Mouse (Mus musculus) midbrain, embryonic 12.5 days (tissue): ENCODE measurements at regions not wholly inside any gene's neighbourhood (a gene's known extent, or its start where the extent isn't known, plus 50 kb on each side); places are given as distances from the start of the nearest gene placed in this dataset.

ENCODE experiments used
- ATAC-seq: fragments of 200-750 bp; cut with Nextera tagmentation; 2 replicates; pipeline ENCODE4 v1.8.0; 2017; ENCODE audit warnings: low read depth, moderate TSS enrichment, moderate library complexity; ENCODE audit not compliant: low FRiP score
- H3K27ac ChIP-seq: fragments of 300-500 bp; sonication (generic); replicated peaks from 2 replicates; pipeline ENCODE4 v1.5.1; 2016; ENCODE audit warnings: mild to moderate bottlenecking
- H3K27me3 ChIP-seq: fragments of 300-500 bp; sonication (generic); 2 replicates; pipeline ENCODE4 v1.6.1; 2016; ENCODE audit warnings: mild to moderate bottlenecking
- H3K36me3 ChIP-seq: fragments of 300-500 bp; sonication (generic); 2 replicates; pipeline ENCODE4 v1.6.1; 2016
- H3K4me1 ChIP-seq: fragments of 300-500 bp; sonication (generic); 2 replicates; pipeline ENCODE4 v1.6.1; 2016
- H3K4me2 ChIP-seq: fragments of 300-500 bp; sonication (generic); replicated peaks from 2 replicates; pipeline ENCODE4 v1.6.1; 2016; ENCODE audit warnings: mild to moderate bottlenecking, moderate library complexity
- H3K4me3 ChIP-seq: fragments of 300-500 bp; sonication (generic); 2 replicates; pipeline ENCODE4 v1.5.1; 2016; ENCODE audit warnings: mild to moderate bottlenecking
- H3K9ac ChIP-seq: fragments of 300-500 bp; sonication (generic); replicated peaks from 2 replicates; pipeline ENCODE4 v1.6.1; 2016; ENCODE audit warnings: mild to moderate bottlenecking, moderate library complexity
- H3K9me3 ChIP-seq: fragments of 300-500 bp; sonication (generic); 2 replicates; pipeline ENCODE4 v1.6.1; 2016; ENCODE audit warnings: mild to moderate bottlenecking
- WGBS: fragments of 180-500 bp; shearing (Covaris S2); methylation state at CpG from one replicate; pipeline ENCODE4 v1.1.7; 2016; 5-methylcytosine and 5-hydroxymethylcytosine counted together

DNA sequence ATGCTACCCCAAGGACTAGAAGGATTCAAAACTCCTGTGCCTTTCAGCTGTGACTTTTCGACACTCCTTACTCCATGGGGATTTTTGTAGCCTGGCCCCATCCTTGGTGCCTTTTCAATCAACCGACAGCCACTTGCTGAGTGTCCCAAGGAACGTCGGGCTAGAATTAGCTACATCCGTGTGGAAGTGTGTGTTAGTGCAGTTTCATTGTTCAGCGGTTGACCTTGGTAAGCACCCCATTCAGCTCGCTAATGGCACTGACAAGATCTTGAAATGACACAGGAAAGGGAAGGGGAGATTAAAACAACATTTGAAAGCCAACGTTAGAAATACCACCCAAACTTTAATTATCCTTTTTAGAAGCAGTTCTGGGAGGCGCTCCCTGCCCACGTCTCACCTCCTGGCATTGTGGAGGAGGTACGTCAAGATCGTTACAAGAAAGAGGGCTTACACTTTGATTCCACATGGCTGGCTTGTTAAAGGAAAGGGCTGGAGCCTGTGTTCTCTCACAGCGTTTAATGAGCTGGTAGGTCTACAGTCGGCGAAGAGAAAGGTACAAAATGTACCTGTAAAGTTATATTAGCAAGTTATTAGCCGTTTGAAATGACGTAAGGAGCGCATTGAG lies 536.4 kb downstream of the Fam19a2 start:
- 62% methylated on average over 18 of the region's 18 CpGs for WGBS
- peaks cover 4% of the 10 kb centered on the region; the same call in 1 of the 2 replicates for H3K4me1 ChIP-seq
- no peaks in the 10 kb centered on the region for H3K36me3 ChIP-seq
- no peaks in the 10 kb centered on the region for H3K9me3 ChIP-seq
- no peak overlapping the region for H3K4me2 ChIP-seq
- no peak overlapping the region for H3K27ac ChIP-seq
- H3K27me3 ChIP-seq, result no peaks in the 10 kb centered on the region
- no peak overlapping the region for H3K9ac ChIP-seq
- H3K4me3 ChIP-seq, result no peak overlapping the region
- peak; percentile 54; the same call in 1 of the 2 replicates for ATAC-seq

DNA sequence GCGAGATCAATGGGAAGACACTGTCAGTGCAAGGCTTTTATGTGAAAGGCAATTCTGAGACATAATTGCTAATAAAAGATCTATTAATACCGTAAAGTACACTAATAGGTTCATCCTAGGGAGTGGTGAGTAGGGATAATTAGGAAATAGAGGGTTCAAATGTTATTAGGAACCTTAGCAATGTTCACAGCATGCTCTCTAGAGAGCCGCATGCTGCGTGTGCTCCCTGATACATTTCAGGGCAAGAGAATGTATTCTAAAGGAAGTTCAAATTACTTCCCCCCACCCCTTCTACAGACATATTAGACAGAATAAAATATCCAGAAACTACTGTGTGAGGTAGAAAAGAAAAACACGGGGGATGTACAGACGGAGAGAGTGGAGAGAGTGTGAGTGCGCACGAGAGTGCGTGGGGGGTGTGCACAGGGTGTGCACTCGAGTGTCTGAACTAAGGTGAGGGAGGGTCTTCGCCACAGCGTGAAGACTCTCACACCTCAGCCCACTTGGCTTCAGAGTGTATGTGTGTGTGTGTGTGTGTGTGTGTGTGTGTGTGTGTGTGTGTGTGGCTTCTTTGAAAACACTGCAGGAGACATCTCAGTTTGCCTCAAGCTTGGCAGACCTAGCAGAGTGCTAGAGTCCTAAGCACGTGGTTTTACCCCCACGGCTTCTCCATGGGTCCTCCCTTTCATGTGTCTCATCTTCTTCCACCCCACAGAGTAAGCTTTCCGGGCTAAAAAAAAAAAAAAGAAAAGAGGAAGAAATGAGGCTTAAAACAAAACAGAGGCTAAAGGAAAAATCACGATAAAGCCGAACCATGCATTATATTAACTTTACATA lies 537.1 kb downstream of the Fam19a2 start:
- H3K4me2 ChIP-seq, result no peak overlapping the region

DNA sequence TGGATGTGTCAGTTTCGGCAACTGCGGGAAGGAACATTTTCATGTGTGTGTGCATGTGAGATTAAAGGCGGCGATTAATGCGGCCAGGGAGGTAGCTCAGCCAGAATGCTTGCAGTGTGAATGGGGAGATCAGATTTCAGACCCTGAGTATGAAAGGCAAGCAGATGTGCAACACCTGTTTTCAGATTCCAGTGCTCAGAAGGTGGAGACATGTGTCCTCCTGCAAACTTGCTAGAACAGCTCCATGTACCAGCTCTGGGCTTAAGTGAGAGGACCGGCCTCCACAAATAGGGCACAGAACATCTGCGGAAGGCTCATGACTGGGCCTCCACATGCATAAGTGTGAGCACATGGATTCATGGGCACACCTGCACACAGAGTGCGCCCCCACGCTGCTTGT lies 547.1 kb downstream of the Fam19a2 start:
- Histone ChIP-seq H3K4me2 (no peak overlapping the region), H3K27me3 (no peaks in the 10 kb centered on the region), H3K27ac (no peak overlapping the region), H3K9ac (no peak overlapping the region), H3K4me1 (no peaks in the 10 kb centered on the region), H3K4me3 (no peak overlapping the region), H3K36me3 (no peaks in the 10 kb centered on the region), H3K9me3 (no peaks in the 10 kb centered on the region)
- 80% methylated on average over 9 of the region's 9 CpGs for WGBS
- no peak for ATAC-seq

More for the DNA sequence above, 537.1 kb downstream of the Fam19a2 start:
- Histone ChIP-seq H3K27ac (no peak overlapping the region), H3K9ac (no peak overlapping the region), H3K4me1 (peaks cover 4% of the 10 kb centered on the region; the same call in 1 of the 2 replicates), H3K36me3 (no peaks in the 10 kb centered on the region), H3K4me3 (no peak overlapping the region), H3K9me3 (no peaks in the 10 kb centered on the region), H3K27me3 (no peaks in the 10 kb centered on the region)
- WGBS, result 80% methylated on average over 17 of the region's 17 CpGs
- peak; percentile 47; the same call in 1 of the 2 replicates for ATAC-seq

DNA sequence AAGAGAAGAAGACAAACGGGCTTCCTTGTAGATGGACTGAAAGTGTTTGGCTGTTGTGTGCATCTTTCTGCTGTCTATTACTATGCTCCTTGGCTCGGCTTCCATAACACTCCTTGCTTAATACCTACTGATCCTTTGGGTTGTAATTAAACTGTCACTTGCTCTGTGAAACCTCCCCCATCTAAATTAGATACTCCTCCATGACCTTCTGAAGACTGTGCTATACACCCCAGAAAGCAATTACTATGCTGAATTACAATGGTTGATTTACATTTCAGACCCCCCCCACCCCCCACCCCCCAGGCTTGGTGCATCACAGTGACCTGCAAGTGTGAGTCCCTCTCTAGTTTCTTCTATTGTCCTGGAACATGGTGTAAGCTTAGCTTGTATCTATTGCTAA lies 549.3 kb downstream of the Fam19a2 start:
- Histone ChIP-seq H3K4me1 (no peaks in the 10 kb centered on the region), H3K4me3 (no peak overlapping the region), H3K9me3 (no peaks in the 10 kb centered on the region), H3K27ac (no peak overlapping the region), H3K36me3 (no peaks in the 10 kb centered on the region), H3K9ac (no peak overlapping the region), H3K27me3 (no peaks in the 10 kb centered on the region), H3K4me2 (no peak overlapping the region)
- WGBS, result 46% methylated on average over 2 of the region's 2 CpGs
- ATAC-seq, result no peak; the same call in 1 of the 2 replicates

DNA sequence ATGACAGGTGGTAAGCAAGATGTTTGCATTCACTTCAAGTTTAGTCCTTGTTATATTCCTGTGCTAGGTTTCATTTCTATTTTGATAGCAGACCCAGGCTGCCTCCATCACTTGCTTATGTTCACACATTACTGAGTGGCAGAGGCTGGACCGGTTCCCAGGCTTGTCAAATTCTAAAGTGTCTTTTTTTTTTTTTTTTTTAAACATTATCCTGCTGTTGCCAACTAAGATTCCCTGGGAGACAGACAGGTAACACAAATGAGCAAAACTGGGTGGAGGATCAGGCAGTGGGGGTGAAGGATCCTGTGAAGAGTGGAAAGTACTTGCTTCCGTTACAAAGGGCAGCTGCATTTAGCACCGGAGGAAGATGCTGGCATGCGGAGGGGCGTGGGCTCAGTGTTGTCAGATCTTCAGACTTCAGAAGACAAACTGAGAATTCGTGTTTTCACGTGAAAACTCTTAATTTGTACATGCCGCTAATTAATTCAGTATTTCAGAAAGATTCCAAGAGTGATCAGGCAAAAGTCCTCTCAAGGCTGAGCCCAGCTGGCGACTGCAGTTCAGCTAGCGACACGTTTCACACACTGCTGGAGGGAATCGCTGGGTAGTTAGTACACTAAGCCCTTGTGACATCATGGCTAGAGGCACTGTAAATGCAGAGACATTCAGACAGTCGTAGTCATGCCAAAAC lies 576.4 kb downstream of the Fam19a2 start:
- H3K4me2 ChIP-seq, result no peak overlapping the region
- H3K27ac ChIP-seq, result no peak overlapping the region
- peak; percentile 52; the same call in 1 of the 2 replicates for ATAC-seq

DNA sequence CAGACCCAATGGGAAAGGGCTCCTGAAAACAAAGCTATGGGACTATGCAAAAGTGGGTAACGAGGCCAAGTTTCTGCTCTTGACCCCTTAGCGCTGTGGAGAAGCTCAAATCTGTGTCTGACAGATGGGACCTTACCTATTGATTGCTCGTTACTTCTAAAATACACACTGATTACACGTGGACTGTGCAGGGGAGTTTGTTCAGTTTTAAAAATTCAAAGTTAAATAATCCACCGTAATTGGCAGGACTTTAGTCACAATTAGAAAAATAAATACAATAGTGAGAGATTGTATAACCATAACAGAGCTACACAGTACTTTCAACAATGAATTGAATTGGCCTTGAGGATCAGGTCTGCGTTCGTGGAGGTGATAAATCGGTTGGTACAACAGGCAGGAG lies 578.3 kb downstream of the Fam19a2 start:
- H3K9ac ChIP-seq, result no peak overlapping the region
- ATAC-seq, result no peak
- no peak overlapping the region for H3K4me2 ChIP-seq
- 87% methylated on average over 8 of the region's 8 CpGs for WGBS
- no peaks in the 10 kb centered on the region for H3K27me3 ChIP-seq
- no peaks in the 10 kb centered on the region for H3K36me3 ChIP-seq
- peaks cover 5% of the 10 kb centered on the region; the same call in 1 of the 2 replicates for H3K4me1 ChIP-seq
- H3K9me3 ChIP-seq, result no peaks in the 10 kb centered on the region
- H3K4me3 ChIP-seq, result no peak overlapping the region
- no peak overlapping the region for H3K27ac ChIP-seq

More for the DNA sequence above, 576.4 kb downstream of the Fam19a2 start:
- Histone ChIP-seq H3K36me3 (no peaks in the 10 kb centered on the region), H3K9me3 (no peaks in the 10 kb centered on the region), H3K4me1 (peaks cover 5% of the 10 kb centered on the region; the same call in 1 of the 2 replicates), H3K27me3 (no peaks in the 10 kb centered on the region), H3K4me3 (no peak overlapping the region), H3K9ac (no peak overlapping the region)
- 40% methylated on average over 13 of the region's 13 CpGs for WGBS

DNA sequence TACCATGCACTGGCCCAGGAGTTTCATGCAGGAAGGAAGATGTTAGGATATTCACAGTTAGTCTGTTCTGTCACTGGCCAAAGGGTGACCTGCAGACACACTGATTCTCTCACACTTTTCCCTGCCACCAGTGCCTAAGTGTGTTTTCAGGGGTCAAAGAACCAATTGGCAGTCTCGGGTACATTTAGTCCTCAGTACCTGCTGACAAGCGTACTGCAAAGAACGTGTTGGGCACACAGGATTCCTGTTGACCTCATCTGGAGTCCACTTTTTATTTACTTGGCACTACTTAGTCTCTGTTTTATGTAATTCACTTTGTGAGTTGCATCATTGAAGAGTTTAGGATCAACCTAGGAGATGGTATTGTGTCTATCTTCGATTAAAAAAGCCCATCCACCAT lies 579.8 kb downstream of the Fam19a2 start:
- no peak overlapping the region for H3K9ac ChIP-seq
- H3K9me3 ChIP-seq, result no peaks in the 10 kb centered on the region
- H3K27ac ChIP-seq, result no peak overlapping the region
- ATAC-seq, result no peak
- H3K27me3 ChIP-seq, result no peaks in the 10 kb centered on the region
- peaks cover 5% of the 10 kb centered on the region; the same call in 1 of the 2 replicates for H3K4me1 ChIP-seq
- no peak overlapping the region for H3K4me2 ChIP-seq
- no peaks in the 10 kb centered on the region for H3K36me3 ChIP-seq
- H3K4me3 ChIP-seq, result no peak overlapping the region
- WGBS, result 86% methylated on average over 4 of the region's 4 CpGs

DNA sequence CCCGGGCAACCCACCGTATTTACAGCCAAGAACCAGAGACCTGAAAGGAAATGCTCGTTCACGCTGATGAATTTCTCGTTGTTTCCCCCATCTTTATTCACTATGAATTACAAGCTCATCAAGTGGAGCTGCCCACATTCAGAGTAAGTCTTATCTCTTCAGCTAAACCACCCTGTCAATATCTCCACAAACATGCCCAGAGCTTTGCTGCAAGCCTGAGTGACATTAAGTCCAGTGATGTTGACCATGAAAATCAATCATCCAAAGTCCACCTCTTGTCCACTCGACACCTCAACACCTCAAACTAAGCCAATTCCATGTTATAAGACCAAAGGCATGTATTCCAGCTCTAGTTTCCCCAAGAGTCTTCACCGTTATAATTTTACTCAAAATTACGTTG lies 582.8 kb downstream of the Fam19a2 start:
- Histone ChIP-seq H3K4me2 (no peak overlapping the region), H3K4me1 (no peaks in the 10 kb centered on the region), H3K9me3 (no peaks in the 10 kb centered on the region), H3K27me3 (no peaks in the 10 kb centered on the region), H3K4me3 (no peak overlapping the region), H3K27ac (no peak overlapping the region), H3K9ac (no peak overlapping the region), H3K36me3 (no peaks in the 10 kb centered on the region)
- ATAC-seq, result no peak
- WGBS, result 85% methylated on average over 8 of the region's 8 CpGs

DNA sequence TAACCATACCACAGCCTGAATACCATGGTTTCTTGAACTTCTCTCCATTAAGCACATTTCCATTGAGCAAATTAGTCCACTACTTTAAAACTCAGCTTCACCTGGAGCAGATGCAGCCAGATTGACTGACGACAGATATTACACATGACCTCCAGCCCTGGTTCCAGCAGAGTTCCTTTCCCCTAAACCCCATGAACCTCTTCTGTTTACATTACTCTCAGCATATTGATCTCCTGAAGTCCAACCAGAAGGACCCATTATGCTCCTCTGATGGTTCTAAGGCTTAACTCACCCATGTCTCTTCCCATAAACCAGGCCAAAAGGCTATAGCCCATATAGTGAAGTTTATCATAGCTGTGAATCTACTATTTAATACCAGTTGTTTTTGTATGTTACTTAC lies 584.8 kb downstream of the Fam19a2 start:
- Histone ChIP-seq H3K9ac (no peak overlapping the region), H3K27ac (no peak overlapping the region), H3K27me3 (no peaks in the 10 kb centered on the region), H3K36me3 (no peaks in the 10 kb centered on the region), H3K4me1 (no peaks in the 10 kb centered on the region), H3K4me3 (no peak overlapping the region), H3K9me3 (no peaks in the 10 kb centered on the region), H3K4me2 (no peak overlapping the region)
- WGBS, result 84% methylated on average over 1 of the region's 1 CpGs
- ATAC-seq, result no peak

DNA sequence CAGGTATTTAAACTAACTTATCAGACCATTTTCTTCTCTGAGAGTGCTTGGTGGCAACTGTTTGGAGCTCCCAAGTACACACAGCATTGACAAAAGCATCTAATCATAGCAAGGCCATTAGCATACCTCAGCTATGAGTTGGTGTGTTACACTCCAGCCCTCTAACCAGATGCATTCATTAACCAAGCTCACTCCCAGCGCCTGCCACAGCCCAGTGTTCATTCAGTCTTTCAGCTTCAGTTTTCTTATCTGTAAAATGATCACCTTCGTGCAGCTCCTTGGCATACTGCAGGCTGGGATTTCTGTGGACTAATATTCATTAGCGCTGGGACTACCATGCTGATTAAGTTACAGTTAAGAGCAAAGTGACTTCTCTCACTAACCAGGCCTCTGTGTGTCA lies 611.7 kb downstream of the Fam19a2 start:
- 69% methylated on average over 3 of the region's 3 CpGs for WGBS

DNA sequence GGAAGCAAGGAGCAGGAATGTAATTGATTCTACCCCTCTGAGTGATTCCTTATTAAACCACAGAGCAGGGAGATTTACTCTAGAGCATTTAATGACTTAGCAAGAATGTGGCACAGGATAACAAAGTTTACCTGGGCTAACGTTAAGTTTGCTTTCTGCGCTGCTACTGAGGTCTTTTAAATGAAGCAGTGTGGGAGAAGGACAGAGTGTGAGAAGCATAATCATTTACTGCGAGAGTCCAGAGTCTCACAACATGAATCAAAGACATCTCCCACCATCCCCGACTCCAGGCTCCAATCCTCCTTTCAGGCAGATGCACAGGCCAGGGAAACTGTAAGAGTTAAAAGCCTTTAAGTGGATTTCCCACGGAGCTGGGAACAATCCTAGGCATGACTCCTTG lies 612.1 kb downstream of the Fam19a2 start:
- no peak overlapping the region for H3K27ac ChIP-seq
- no peak overlapping the region for H3K9ac ChIP-seq
- no peak for ATAC-seq
- H3K27me3 ChIP-seq, result no peaks in the 10 kb centered on the region
- no peaks in the 10 kb centered on the region for H3K36me3 ChIP-seq
- no peaks in the 10 kb centered on the region for H3K9me3 ChIP-seq
- H3K4me1 ChIP-seq, result peaks cover 4% of the 10 kb centered on the region; the same call in 1 of the 2 replicates
- no peak overlapping the region for H3K4me3 ChIP-seq
- no peak overlapping the region for H3K4me2 ChIP-seq
- 58% methylated on average over 5 of the region's 5 CpGs for WGBS

More for the DNA sequence above, 611.7 kb downstream of the Fam19a2 start:
- no peaks in the 10 kb centered on the region for H3K27me3 ChIP-seq
- no peaks in the 10 kb centered on the region for H3K9me3 ChIP-seq
- H3K4me3 ChIP-seq, result no peak overlapping the region
- no peaks in the 10 kb centered on the region for H3K36me3 ChIP-seq
- peaks cover 4% of the 10 kb centered on the region; the same call in 1 of the 2 replicates for H3K4me1 ChIP-seq
- H3K4me2 ChIP-seq, result no peak overlapping the region
- no peak for ATAC-seq
- H3K27ac ChIP-seq, result no peak overlapping the region
- no peak overlapping the region for H3K9ac ChIP-seq

DNA sequence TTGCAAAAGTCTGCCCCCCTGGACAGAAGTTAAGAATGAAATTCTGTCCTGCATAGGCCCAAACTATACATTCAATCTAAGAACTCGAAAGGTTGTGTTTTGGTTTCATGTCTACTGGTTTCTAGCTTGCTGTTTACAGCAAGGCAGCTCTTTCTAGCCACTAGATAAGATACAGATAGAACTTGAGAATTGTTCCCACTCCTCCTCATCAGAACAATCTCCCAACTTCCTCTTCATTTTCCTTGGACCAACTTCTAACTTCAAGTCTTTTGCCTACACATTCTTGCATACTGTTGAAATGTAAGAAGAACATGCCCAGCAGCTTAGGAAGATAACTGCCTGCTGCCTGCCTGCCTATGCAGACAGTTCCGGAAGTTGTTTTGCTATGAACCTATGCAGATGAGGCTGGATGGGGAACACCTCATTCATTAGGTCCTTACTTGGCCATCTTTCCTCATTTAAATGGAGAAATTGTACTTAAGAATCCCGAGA lies 624.9 kb downstream of the Fam19a2 start:
- no peak overlapping the region for H3K9ac ChIP-seq
- H3K4me3 ChIP-seq, result no peak overlapping the region
- no peak overlapping the region for H3K4me2 ChIP-seq
- no peak overlapping the region for H3K27ac ChIP-seq
- H3K36me3 ChIP-seq, result no peaks in the 10 kb centered on the region
- no peak for ATAC-seq
- H3K9me3 ChIP-seq, result no peaks in the 10 kb centered on the region
- WGBS, result 84% methylated on average over 3 of the region's 3 CpGs
- no peaks in the 10 kb centered on the region for H3K4me1 ChIP-seq
- H3K27me3 ChIP-seq, result no peaks in the 10 kb centered on the region
